Mouse (Mus musculus): ENCODE measurements around the gene Nomo1. TPM values are rescaled to one million over a fixed set of nuclear protein-coding genes. Genes with fewer than 3 reads are reported as not detected.

Nomo1 gene
- polyA plus RNA-seq, 1 experiment, result 52.2 TPM

DNA sequence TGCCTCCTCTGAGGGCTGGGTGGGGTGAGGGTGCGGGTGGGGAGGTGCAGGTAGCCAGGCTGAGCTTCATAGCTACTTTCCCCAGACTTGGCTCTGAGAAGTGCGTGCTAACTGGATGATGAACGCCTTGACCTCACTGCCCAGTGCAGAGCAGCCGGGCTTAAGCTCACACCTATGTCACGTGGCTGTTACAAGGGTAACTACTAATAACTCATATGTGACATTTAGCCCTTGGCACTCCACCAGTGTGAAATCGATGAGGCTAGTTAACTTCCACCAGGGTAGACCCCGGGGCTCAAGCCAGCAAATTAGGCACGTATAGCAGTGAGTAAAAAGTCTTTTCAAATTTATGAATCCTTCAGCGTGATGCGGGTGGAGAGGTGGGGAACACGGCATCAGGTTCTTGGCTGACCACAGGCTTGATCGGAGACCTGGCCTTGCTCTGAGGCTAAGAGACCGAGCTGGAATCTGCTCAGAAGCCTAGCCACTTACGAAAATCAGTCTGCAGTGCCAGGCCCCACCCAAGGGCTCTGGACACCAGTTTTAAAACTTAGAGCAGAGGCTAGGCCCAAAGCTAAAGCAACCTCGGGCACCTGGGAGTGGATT lies 77.8 kb downstream of the Nomo1 start:
- Histone ChIP-seq H3K4me3 (ENCODE audit: insufficient read depth, low read length) (no peak overlapping the region), H3K27ac (ENCODE audit: insufficient read depth, low read length) (no peak overlapping the region), H3K4me1 (ENCODE audit: control insufficient read depth, insufficient read depth, low read length) (no peaks in the 10 kb centered on the region)
- TF ChIP-seq POLR2A (IDR thresholded peaks at IDR 0.05; ENCODE audit: low read depth, low read length) (no peak), CTCF (IDR thresholded peaks at IDR 0.05; ENCODE audit: borderline replicate concordance, insufficient read depth, low read length) (no peak)

DNA sequence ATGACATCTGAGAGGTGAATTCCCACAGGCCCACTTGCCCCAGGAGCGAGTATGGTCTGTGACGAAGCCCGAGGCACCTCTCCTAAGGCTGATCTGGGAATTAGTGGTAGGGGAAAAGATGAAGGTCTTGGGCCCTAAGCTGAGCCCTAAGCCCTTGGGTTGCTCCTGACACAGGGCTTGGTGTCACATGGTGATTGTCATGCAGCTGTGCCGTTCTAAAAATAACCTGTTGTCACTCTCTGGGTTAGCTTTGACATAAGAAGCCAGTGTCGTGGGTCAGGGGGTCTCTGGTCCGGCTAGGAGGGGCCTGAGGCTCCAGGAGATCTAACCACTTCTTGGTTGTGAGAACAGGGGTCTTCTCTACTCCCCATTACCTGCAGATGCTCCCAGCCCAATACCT lies 78.4 kb downstream of the Nomo1 start:
- Histone ChIP-seq H3K4me1 (ENCODE audit: control insufficient read depth, insufficient read depth, low read length) (no peaks in the 10 kb centered on the region), H3K4me3 (ENCODE audit: insufficient read depth, low read length) (no peak overlapping the region), H3K27ac (ENCODE audit: insufficient read depth, low read length) (no peak overlapping the region)
- TF ChIP-seq POLR2A (IDR thresholded peaks at IDR 0.05; ENCODE audit: low read depth, low read length), result no peak
- no peak for TF ChIP-seq CTCF (IDR thresholded peaks at IDR 0.05; ENCODE audit: borderline replicate concordance, insufficient read depth, low read length)

DNA sequence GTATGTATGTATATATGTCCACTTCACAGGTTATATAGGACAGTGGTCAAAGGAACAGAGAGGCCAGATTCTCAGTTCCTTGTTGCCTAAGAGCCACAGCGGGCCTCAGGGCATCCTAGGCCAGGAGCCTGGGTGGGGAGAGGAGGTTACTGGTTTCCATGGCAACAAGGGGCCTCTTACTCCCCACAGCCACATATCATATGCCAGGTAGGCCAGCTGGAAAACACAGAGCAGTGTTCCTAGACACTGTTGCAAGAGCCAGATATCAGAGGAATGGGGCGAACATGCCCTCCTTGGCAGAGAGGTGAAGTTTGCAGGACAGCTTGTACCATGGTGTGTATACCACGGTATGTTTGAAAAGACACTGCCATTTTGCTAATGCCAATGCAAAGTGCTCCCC lies 79.9 kb downstream of the Nomo1 start:
- no peaks in the 10 kb centered on the region for H3K4me1 ChIP-seq (ENCODE audit: control insufficient read depth, insufficient read depth, low read length)
- no peak for TF ChIP-seq CTCF (IDR thresholded peaks at IDR 0.05; ENCODE audit: borderline replicate concordance, insufficient read depth, low read length)
- TF ChIP-seq POLR2A (IDR thresholded peaks at IDR 0.05; ENCODE audit: low read depth, low read length), result no peak
- no peak overlapping the region for H3K4me3 ChIP-seq (ENCODE audit: insufficient read depth, low read length)
- no peak overlapping the region for H3K27ac ChIP-seq (ENCODE audit: insufficient read depth, low read length)

DNA sequence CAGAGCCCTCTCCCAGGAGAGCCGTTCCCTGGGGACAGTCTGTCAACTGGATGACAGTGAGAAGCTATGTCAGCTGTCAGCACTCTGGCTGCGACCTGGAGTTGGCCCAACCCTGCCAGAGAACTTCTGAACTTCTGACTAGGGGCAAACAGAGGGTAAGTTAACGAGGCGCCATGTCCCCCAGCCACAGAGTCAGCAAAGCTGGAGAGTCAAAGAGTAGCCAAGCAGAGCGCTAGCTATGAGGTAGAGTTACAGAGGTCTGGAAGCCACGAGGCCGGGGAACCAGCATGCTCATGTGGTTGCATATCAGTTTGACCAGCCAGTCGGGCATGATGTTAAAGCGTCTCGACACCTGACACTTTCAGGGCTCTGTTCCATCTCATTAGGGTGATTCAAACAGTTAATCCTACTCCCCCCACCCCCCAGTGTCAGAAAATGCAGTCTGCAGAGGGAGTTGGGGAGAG lies 82.7 kb downstream of the Nomo1 start:
- Histone ChIP-seq H3K4me1 (ENCODE audit: control insufficient read depth, insufficient read depth, low read length) (no peaks in the 10 kb centered on the region), H3K4me3 (ENCODE audit: insufficient read depth, low read length) (no peak overlapping the region), H3K27ac (ENCODE audit: insufficient read depth, low read length) (no peak overlapping the region)
- TF ChIP-seq CTCF (IDR thresholded peaks at IDR 0.05; ENCODE audit: borderline replicate concordance, insufficient read depth, low read length) (no peak), POLR2A (IDR thresholded peaks at IDR 0.05; ENCODE audit: low read depth, low read length) (no peak)

DNA sequence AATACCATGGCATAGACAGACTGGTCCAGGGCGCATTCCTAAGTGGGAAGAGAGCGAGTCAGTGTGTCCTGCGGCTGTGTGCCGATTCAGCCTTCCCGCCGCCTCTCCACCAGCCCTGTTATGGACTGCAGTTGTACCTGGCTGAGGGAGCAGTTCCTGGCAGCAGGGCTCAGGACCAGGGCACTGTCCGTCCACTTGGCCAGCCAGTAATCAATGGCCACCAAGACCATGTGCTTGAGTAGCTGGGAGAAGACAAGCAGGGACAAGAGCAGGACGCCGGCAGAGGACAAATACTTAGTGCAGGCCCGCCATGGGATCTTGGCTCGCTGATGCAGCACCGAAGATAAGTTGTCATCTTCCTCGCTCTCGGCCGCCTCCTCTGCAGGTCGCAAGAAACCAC lies 83.5 kb downstream of the Nomo1 start:
- TF ChIP-seq CTCF (IDR thresholded peaks at IDR 0.05; ENCODE audit: borderline replicate concordance, insufficient read depth, low read length) (no peak), POLR2A (IDR thresholded peaks at IDR 0.05; ENCODE audit: low read depth, low read length) (no peak)
- Histone ChIP-seq H3K4me3 (ENCODE audit: insufficient read depth, low read length) (no peak overlapping the region), H3K27ac (ENCODE audit: insufficient read depth, low read length) (no peak overlapping the region), H3K4me1 (ENCODE audit: control insufficient read depth, insufficient read depth, low read length) (no peaks in the 10 kb centered on the region)

DNA sequence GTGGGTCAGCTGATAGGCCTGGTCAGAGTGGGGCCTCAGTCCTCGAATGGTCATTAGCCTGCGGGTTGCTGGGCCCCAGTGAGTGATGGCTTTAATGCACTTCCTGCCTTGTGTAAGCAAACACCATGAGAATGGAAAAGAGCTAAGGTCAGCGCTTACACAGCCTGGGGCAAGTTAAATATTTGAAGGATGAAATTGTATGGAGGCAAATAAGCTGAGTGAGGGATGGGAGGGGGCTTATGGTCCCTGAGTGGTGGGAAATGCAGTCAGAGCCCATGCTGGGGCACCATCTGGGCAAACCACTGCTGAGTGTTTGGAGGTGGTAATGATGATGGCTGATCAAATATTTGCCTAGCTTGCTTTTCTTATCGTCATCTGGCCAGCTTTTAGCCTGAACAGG lies 89.5 kb downstream of the Nomo1 start:
- TF ChIP-seq POLR2A (IDR thresholded peaks at IDR 0.05; ENCODE audit: low read depth, low read length), result no peak
- TF ChIP-seq CTCF (IDR thresholded peaks at IDR 0.05; ENCODE audit: borderline replicate concordance, insufficient read depth, low read length), result no peak
- H3K4me3 ChIP-seq (ENCODE audit: insufficient read depth, low read length), result no peak overlapping the region
- peaks cover under 1% of the 10 kb centered on the region; the same call in 1 of the 2 replicates for H3K4me1 ChIP-seq (ENCODE audit: control insufficient read depth, insufficient read depth, low read length)
- no peak overlapping the region for H3K27ac ChIP-seq (ENCODE audit: insufficient read depth, low read length)

DNA sequence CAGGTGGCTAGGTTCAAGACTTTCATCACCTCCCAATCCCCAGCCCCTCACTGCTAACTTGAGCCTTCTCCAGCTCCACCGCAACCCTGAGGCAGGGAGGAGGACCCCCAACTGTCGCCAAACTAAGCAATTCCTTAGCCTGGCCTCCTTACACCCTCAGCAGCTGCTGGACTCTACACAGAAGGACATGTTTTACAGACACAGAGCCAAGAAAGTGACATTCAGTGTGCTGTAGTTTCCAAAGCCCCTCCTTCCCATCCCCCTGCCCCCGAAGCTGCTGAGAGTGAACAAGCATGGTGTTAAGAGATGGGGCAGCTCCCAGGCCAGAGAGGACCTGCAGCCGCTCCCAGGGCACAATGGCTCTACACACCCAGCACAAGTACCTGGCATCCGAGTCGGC lies 91.0 kb downstream of the Nomo1 start:
- TF ChIP-seq POLR2A (IDR thresholded peaks at IDR 0.05; ENCODE audit: low read depth, low read length) (no peak), CTCF (IDR thresholded peaks at IDR 0.05; ENCODE audit: borderline replicate concordance, insufficient read depth, low read length) (no peak)
- peaks cover 4% of the 10 kb centered on the region; the same call in 1 of the 2 replicates for H3K4me1 ChIP-seq (ENCODE audit: control insufficient read depth, insufficient read depth, low read length)
- H3K4me3 ChIP-seq (ENCODE audit: insufficient read depth, low read length), result no peak overlapping the region
- no peak overlapping the region for H3K27ac ChIP-seq (ENCODE audit: insufficient read depth, low read length)

DNA sequence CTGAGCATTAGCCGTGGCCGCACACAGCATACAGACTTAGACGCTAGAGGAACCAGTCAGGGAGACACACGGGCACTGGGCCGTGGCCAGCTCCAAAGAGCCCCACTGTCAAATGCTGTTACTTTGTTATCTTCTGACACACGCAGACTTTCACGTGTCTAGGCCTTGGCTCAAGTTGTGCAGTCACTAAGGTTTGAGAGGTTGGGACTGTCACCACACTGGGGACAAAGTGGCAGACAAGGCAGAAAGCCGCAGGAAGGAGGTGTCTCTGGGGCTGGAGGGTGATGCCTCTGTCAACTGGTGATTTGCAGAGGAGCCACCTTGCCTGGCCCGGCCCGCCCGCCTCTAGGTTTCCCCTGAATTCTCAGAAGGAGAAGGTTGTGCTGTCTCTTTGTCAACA lies 91.8 kb downstream of the Nomo1 start:
- TF ChIP-seq POLR2A (IDR thresholded peaks at IDR 0.05; ENCODE audit: low read depth, low read length), result no peak
- no peak for TF ChIP-seq CTCF (IDR thresholded peaks at IDR 0.05; ENCODE audit: borderline replicate concordance, insufficient read depth, low read length)
- Histone ChIP-seq H3K4me1 (ENCODE audit: control insufficient read depth, insufficient read depth, low read length) (peaks cover 4% of the 10 kb centered on the region; the same call in 1 of the 2 replicates), H3K4me3 (ENCODE audit: insufficient read depth, low read length) (no peak overlapping the region), H3K27ac (ENCODE audit: insufficient read depth, low read length) (no peak overlapping the region)

DNA sequence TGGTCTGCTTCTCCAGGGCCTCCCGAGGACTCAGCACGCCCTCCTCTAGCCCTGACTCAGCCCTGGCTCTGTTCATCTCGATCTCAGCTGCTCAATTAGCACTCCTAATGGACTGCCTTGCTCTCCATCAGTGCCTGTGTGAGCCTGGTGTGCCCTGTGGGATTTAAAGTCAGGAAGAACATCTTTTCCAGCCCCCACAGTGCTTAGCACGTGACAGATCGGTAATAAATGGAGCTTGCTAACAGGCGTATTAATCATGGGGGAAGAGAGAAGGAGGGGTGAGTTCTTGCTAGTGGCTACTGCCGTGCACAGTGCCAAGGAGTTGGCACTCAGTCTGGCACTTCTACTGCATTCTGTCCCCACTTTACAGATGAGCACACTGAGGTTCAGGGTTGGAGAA lies 94.7 kb downstream of the Nomo1 start:
- Histone ChIP-seq H3K4me3 (ENCODE audit: insufficient read depth, low read length) (no peak overlapping the region), H3K4me1 (ENCODE audit: control insufficient read depth, insufficient read depth, low read length) (peaks cover 13% of the 10 kb centered on the region), H3K27ac (ENCODE audit: insufficient read depth, low read length) (no peak overlapping the region)
- TF ChIP-seq CTCF (IDR thresholded peaks at IDR 0.05; ENCODE audit: borderline replicate concordance, insufficient read depth, low read length), result no peak
- TF ChIP-seq POLR2A (IDR thresholded peaks at IDR 0.05; ENCODE audit: low read depth, low read length), result no peak

DNA sequence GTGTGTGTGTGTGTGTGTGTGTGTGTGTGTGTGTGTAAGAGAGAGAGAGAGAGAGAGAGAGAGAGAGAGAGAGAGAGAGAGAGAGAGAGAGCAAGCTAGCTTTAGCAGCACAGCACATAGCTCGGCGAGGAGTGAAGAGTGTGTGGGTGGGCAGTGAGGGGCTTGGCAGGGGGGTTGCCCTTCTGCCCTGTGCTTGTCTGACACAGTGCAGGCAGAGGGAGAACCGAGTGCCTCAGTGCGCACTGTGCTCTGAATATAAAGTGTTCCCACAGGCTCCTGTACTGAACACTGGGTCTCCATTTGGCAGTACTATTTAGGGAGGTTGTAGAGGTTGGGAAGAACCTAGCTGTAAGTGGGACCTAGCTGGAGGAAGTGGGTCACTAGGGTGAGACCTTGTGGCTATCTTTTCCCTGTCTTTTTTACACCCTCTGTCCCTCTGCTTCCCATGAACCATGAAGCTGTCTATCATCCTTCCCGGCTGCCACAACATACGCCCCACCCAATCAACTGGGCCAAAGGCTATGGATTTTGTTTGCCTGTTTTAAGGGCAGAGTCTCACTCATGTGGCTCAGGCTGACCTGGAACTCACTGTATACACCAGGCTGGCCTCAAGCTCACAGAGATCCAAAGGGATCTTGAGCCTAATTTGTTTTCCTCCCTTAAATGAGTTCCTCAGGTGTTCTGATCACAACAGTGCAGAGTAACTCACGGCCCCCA lies 96.1 kb downstream of the Nomo1 start:
- peaks cover 13% of the 10 kb centered on the region for H3K4me1 ChIP-seq (ENCODE audit: control insufficient read depth, insufficient read depth, low read length)
- no peak for TF ChIP-seq POLR2A (IDR thresholded peaks at IDR 0.05; ENCODE audit: low read depth, low read length)
- TF ChIP-seq CTCF (IDR thresholded peaks at IDR 0.05; ENCODE audit: borderline replicate concordance, insufficient read depth, low read length), result no peak
- no peak overlapping the region for H3K4me3 ChIP-seq (ENCODE audit: insufficient read depth, low read length)
- no peak overlapping the region for H3K27ac ChIP-seq (ENCODE audit: insufficient read depth, low read length)
